Mouse (Mus musculus): ENCODE measurements around the gene Prdm11.
A peak's percentile ranks its signal among the peaks of the same experiment; 100 is the strongest.

Prdm11 gene

GRCm38 (mm10) chr2:93012976-93013375, 33.0 kb downstream of the Prdm11 start:
- DNase-seq (ENCODE audit: inconsistent ontology term), result no peak

DNA sequence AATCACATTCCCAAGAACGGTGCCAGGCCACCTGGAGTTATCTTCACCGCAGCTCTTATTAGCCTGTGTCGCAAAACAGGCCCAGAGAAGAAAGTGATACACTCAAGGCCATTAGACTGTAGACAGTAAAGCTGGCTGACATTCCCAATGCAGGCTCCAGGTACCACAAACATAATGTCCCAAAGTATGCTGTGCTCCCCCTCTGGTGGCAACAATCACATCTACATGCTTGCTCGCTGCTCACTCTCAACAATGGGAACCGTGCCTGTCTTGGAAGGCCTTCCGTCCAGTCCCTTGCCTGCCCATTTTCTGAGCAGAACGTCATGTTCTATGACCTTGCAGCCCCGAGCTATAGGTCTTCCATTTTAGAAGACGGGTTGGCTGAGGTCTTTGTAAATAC, 34.0 kb downstream of the Prdm11 start:
- DNase-seq (ENCODE audit: inconsistent ontology term), result no peak

DNA sequence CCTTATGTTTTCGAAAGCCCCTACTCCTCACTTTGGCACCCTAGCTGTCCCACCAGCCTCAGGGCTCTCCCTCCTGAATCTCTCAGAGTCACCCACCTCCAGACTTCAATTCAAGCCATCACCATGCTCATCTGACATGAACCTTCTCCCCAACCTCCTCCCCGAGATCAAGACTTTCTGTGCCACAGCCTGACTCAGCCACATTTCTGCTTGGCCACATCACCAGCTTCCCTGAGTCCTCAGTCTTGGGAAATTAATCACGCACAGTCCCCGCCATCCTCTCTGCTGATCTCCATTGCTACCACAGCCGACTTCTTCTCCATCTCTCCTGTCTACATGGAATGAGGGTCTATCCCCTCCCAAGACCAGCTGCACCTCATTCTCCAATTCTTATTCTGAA, 34.5 kb downstream of the Prdm11 start:
- no peak for DNase-seq (ENCODE audit: inconsistent ontology term)

GRCm38 (mm10) chr2:93007967-93008685, 37.8 kb downstream of the Prdm11 start:
- DNase-seq (ENCODE audit: inconsistent ontology term), result no peak

- no peak for DNase-seq (ENCODE audit: inconsistent ontology term)
These were observed 40.9 kb downstream of the Prdm11 start for GRCm38 (mm10) chr2:93005028-93005427.

DNA sequence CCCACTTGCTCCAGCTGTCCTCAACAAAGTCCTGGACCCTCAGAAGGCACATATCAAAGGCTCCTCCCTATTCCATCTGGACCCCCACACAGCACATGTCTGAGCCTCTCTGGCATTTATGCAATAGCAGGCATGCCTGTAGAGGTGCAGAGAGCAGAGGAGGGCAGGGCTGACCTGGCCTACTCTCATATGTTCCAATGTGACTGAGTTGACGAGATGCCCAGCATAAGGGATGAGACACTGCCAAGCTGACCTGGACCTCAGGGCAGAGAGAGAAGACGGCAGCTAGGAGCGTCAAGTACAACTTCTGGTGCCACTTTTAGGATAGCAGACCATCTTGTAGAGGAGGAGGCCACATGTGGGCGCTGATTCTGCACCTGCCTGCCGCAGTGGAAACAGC, 54.0 kb downstream of the Prdm11 start:
- DNase-seq (ENCODE audit: inconsistent ontology term), result no peak

DNA sequence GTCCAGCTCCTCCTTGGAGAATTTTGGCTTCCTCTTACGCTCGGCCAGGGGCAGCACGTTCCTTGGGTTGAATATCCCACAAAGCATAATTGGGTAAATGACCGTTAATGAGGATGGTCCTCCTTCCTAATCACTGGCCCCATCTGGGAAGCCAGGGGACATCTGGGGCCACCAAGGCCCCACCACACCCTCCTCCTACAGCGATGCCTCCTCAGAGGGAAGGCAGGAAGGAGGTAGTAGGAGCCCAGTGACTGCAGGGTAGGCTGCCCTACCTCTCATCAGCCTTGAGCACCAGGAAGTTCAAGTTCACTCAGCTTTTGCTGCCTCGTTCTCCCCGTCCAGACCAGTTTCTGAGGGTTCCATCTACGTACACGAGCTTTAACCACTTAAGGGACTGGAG, 56.4 kb downstream of the Prdm11 start:
- no peak for DNase-seq (ENCODE audit: inconsistent ontology term)

DNA sequence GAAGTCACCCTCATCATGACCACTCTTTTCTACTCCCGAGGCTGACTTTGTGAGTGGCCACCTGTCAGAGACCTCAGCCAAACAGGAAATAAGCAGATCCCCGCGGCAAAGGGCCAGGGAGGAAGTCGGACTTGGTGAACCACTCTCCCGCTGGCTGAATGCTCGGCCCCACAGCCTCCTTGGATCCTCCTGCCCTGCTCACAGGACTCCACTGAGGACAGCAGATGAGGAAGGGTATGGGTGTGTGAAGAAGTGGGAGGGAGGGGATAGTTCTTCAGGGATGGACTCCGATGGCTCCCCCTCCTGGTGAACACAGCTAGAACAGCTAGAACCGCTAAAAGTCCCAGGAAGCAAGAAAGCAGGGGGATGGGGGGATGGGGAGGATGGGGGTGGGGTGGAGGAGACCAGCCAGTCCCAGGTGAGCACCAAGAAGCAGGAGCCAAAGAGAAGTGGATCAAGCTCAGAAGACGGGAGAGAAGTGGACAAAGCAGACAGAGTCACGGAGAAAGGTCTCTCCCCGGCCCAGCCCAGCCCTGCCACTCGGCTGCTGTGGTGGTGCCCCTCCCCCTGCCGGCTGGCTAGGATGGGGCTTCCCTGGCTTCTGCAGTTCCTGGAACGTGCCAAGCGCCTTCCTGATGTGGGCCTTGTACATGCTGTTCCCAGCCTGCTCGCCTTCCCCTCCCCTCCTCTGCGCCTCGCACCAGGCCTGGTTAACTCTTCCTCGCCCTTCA, 57.9 kb downstream of the Prdm11 start:
- DNase-seq (ENCODE audit: inconsistent ontology term), result peak; percentile 32

DNA sequence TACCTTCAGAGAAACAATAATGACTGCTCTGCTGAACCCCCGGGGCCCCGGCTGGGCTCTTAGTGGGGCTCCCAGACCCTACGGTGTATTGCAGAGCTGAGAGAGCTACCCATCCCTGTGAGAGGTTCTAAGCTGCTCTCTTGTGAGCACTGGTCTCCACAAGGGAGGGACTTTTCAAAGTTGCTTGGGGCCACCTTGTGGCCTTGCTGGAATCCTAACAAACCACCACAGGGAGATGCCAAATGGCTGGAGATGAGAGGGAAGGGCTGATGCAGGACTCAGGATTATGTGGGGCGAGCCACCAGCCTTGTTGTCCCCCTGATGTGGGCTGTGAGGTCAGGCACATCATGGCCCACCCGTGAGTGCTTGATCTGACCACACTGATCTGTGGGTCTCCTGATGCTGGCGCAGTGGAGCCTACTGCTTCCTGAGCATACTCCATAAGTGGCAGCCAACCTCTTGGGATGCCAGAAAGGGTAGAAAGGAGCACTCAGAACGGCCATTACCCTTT, 58.8 kb downstream of the Prdm11 start:
- no peak for DNase-seq (ENCODE audit: inconsistent ontology term)

DNA sequence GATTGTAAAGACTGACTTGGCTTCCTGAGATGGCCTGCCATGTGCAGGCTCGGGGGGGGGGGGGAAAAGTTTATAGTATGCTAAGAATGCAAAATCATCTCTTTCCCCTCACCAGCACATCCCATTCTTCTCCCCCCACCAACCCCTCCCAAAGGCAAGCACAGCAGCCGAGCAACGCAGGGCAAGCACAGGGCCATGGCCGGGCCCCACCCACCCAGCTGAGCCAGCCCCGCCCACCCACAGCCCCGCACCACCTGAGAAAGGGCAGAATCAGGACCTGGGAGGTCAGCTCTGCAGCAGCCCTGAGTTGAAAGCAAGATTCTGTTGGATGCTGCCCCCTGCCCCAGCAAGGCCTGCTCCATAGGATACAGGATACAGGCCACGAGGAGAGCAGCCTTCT, 60.4 kb downstream of the Prdm11 start:
- DNase-seq (ENCODE audit: inconsistent ontology term), result peak; percentile 26

DNA sequence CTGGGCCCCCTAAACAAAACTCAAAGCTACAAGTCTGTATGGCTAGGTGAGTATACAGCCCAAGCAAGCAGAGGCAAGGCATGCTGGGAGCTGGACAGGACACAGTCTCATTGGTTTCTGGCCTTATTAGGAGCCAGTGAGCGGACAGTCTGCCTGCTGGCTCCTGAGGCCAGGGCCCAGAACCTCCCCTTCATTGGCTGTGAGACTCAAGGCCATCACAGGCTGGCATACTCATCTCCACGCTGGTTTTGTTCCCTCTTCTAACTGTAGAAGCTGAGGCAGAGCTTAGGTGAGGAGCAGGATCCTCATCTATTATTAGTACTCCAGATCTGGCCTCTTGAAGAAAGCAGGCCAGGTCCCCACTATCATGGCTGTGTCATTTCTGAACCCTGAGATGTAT, 60.8 kb downstream of the Prdm11 start:
- DNase-seq (ENCODE audit: inconsistent ontology term), result no peak

- DNase-seq (ENCODE audit: inconsistent ontology term), result no peak
These were observed 61.5 kb downstream of the Prdm11 start for GRCm38 (mm10) chr2:92984321-92985108.

- no peak for DNase-seq (ENCODE audit: inconsistent ontology term)
These were observed 62.7 kb downstream of the Prdm11 start for GRCm38 (mm10) chr2:92983273-92983620.

GRCm38 (mm10) chr2:92982591-92983272, 63.2 kb downstream of the Prdm11 start:
- peak; percentile 73 for DNase-seq (ENCODE audit: inconsistent ontology term)

- DNase-seq (ENCODE audit: inconsistent ontology term), result no peak
These were observed 65.8 kb downstream of the Prdm11 start for GRCm38 (mm10) chr2:92980165-92980564.

GRCm38 (mm10) chr2:92975031-92975790, 70.8 kb downstream of the Prdm11 start:
- DNase-seq (ENCODE audit: inconsistent ontology term), result peak; percentile 64

DNA sequence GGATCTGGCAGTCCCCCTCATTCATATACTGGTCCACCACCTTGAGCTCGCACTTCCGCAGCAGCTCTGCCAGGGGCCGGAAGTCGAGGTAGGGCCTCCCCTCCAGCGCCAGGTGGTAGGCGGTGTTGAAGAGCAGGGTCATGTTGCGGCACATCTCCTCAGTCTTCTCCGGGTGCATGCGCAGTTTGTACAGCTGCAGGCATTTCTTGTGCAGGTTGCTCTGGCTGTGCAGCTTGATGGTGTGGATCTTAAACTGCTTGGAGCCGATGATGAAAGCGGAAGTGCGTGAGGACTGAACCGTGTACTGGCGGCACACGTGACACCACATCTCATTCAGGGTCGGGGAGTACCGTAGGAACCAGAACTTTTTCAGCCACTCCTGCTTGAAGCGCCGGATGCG, 72.3 kb downstream of the Prdm11 start:
- DNase-seq (ENCODE audit: inconsistent ontology term), result no peak

DNA sequence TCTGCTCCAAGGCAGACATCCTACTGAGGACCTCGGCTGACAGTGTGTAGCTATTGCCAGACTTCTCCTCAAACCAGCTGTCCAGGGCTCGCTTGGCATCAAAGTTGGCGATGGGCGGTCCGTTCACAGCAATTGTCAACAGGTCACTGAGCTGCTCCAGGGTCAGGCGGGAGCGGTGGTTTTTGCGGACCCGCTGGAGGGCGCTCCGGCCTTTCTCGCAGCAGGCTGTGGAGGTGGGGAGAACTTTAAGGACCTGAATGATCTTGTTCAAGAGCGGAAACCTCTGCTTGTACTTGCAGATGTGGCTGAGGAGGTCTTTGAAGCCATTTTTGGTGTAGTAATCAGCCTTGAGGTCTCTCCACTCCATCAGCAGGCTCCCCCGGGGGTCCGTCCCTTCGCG, 73.9 kb downstream of the Prdm11 start:
- no peak for DNase-seq (ENCODE audit: inconsistent ontology term)

GRCm38 (mm10) chr2:92971536-92971935, 74.4 kb downstream of the Prdm11 start:
- no peak for DNase-seq (ENCODE audit: inconsistent ontology term)

DNA sequence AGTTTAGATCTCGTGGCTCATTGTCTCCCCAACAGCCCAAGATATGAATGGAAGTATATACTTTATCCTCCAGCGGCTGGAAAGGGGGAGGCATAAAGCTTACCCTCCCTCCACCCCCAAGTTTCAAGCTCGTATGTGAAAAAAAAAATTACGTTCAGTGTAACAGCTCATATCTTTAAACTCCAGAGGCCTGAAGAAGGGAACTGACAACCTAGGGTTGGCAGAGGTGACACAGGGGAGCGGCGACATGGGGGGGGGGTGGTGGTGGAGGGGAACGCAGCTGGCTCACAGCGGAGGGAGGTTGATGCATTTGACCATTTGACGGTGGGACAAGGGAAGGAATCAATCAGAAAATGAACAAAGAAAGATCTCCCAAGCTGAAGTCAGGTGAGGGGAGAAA, 74.9 kb downstream of the Prdm11 start:
- no peak for DNase-seq (ENCODE audit: inconsistent ontology term)

DNA sequence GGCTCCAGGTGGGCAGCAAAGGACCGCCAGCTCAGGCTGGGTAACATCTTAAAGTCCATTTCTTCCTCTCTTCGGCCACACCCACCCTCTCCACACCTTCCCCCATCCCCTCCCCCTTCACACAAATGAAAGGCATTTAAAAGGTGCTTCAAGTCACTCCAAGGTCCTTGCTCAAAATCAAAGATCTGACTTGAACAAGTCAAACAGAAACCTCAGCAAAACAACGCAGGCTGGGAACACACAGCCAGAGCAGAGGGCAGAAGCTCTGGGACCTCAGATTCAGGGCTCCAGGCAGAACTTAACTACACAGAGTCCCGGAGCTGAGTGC, 78.2 kb downstream of the Prdm11 start:
- DNase-seq (ENCODE audit: inconsistent ontology term), result no peak

All from Muller cell, postnatal 12 days (primary cell).